ENCODE assay signal across 16 mouse cellular contexts in genomic region chr13:72299660-72300059, GRCm38 (mm10).
A peak's percentile ranks its signal among the peaks of the same experiment; 100 is the strongest.
DNase-seq lines count a peak whose midpoint lies in the region; ATAC-seq and TF ChIP-seq lines count a peak whose summit lies in the region.
"Had no signal": no experiment of that assay in that cellular context is flagged by ENCODE, and none has a peak within 500 bp of the region (broad histone marks: within the 10 kb centered on the region; RNA-seq: fewer than 3 reads in every experiment).

No protein-coding gene starts in this region.

- H3K4me2 ChIP-seq in hindbrain, embryonic 13.5 days: peak overlapping the region; percentile 37; the same call in 1 of the 2 replicates
- H3K4me2 ChIP-seq in hindbrain, embryonic 12.5 days (replicated peaks): no peak overlapping the region
- H3K4me2 ChIP-seq in embryonic facial prominence, embryonic 15.5 days (replicated peaks): no peak overlapping the region
- H3K4me2 ChIP-seq in midbrain, postnatal 0 days (ENCODE audit: low read depth, low read length, poor library complexity, severe bottlenecking): peak overlapping the region; percentile 6; the same call in 1 of the 2 replicates
- H3K4me2 ChIP-seq: forebrain, embryonic 12.5 days had no signal

- no peak overlapping the region for H3K9ac ChIP-seq in hindbrain, embryonic 13.5 days
- H3K9ac ChIP-seq in hindbrain, embryonic 12.5 days: no peak overlapping the region
- H3K9ac ChIP-seq in embryonic facial prominence, embryonic 15.5 days: no peak overlapping the region
- no peak overlapping the region for H3K9ac ChIP-seq in midbrain, postnatal 0 days (replicated peaks; ENCODE audit: low read length, poor library complexity, severe bottlenecking)
- H3K9ac ChIP-seq: forebrain, embryonic 12.5 days had no signal

- peak; percentile 55 for DNase-seq in Muller cell, postnatal 12 days (ENCODE audit: inconsistent ontology term)
- no peak for DNase-seq in midbrain, postnatal 0 days (ENCODE audit: low spot score)
- DNase-seq in layer of hippocampus, adult 2 months (ENCODE audit: low spot score in 2 of 2): no peak
- no peak for DNase-seq in layer of hippocampus, adult 8-10 months (ENCODE audit: low spot score in 2 of 2)
- DNase-seq: B cell, adult 2 months; cerebellum, postnatal 25 days; kidney, adult 2 months; liver; lung, adult 18-20 months; thymus, postnatal 4 days had no signal

- no peaks in the 10 kb centered on the region for H3K36me3 ChIP-seq in hindbrain, embryonic 13.5 days
- H3K36me3 ChIP-seq in hindbrain, embryonic 12.5 days: no peaks in the 10 kb centered on the region
- H3K36me3 ChIP-seq in embryonic facial prominence, embryonic 15.5 days: no peaks in the 10 kb centered on the region
- H3K36me3 ChIP-seq in midbrain, postnatal 0 days (ENCODE audit: insufficient read depth, low read length): no peaks in the 10 kb centered on the region
- H3K36me3 ChIP-seq: forebrain, embryonic 12.5 days had no signal

- no peak for ATAC-seq in hindbrain, embryonic 13.5 days (ENCODE audit: low FRiP score)
- no peak for ATAC-seq in hindbrain, embryonic 12.5 days (ENCODE audit: low FRiP score)
- peak; percentile 54; the same call in 1 of the 2 replicates for ATAC-seq in embryonic facial prominence, embryonic 15.5 days (ENCODE audit: insufficient number of reproducible peaks, low FRiP score, low TSS enrichment, low read depth)
- ATAC-seq in midbrain, postnatal 0 days (ENCODE audit: low FRiP score): no peak
- ATAC-seq in monocyte, adult 5-6 weeks (replicated peaks; ENCODE audit: insufficient number of reproducible peaks, low FRiP score, low TSS enrichment, poor library complexity, severe bottlenecking): no peak

- whole genome bisulfite sequencing in hindbrain, embryonic 13.5 days: 6% methylated on average over 3 of the region's 3 CpGs
- 2% methylated on average over 3 of the region's 3 CpGs for WGBS in hindbrain, embryonic 12.5 days
- 44% methylated on average over 3 of the region's 3 CpGs for WGBS in embryonic facial prominence, embryonic 15.5 days
- WGBS in midbrain, postnatal 0 days: 34% methylated on average over 3 of the region's 3 CpGs

- 0 out of 2 replicates have a peak overlapping the region, but pooled peaks have one; percentile 35 for H3K27ac ChIP-seq in hindbrain, embryonic 13.5 days
- no peak overlapping the region for H3K27ac ChIP-seq in hindbrain, embryonic 12.5 days
- H3K27ac ChIP-seq in embryonic facial prominence, embryonic 15.5 days (replicated peaks): no peak overlapping the region
- H3K27ac ChIP-seq in midbrain, postnatal 0 days (ENCODE audit: low read depth, low read length): peak overlapping the region; percentile 65
- no peak overlapping the region for H3K27ac ChIP-seq in layer of hippocampus, adult 2 months
- H3K27ac ChIP-seq: forebrain, embryonic 12.5 days; macrophage had no signal

- TF ChIP-seq CTCF in midbrain, postnatal 0 days (IDR thresholded peaks at IDR 0.05): no peak
- TF ChIP-seq CTCF in layer of hippocampus, adult 2 months (conservative IDR thresholded peaks at IDR 0.05): no peak

- H3K9me3 ChIP-seq in hindbrain, embryonic 13.5 days: no peaks in the 10 kb centered on the region
- H3K9me3 ChIP-seq in hindbrain, embryonic 12.5 days (replicated peaks): no peaks in the 10 kb centered on the region
- no peaks in the 10 kb centered on the region for H3K9me3 ChIP-seq in embryonic facial prominence, embryonic 15.5 days (replicated peaks)
- no peaks in the 10 kb centered on the region for H3K9me3 ChIP-seq in midbrain, postnatal 0 days (ENCODE audit: low read length)
- H3K9me3 ChIP-seq: forebrain, embryonic 12.5 days had no signal

- H3K4me1 ChIP-seq in hindbrain, embryonic 13.5 days (replicated peaks): peaks cover 55% of the 10 kb centered on the region
- peaks cover 52% of the 10 kb centered on the region for H3K4me1 ChIP-seq in hindbrain, embryonic 12.5 days
- no peaks in the 10 kb centered on the region for H3K4me1 ChIP-seq in embryonic facial prominence, embryonic 15.5 days
- H3K4me1 ChIP-seq in midbrain, postnatal 0 days (ENCODE audit: insufficient read depth, low read length): peaks cover 11% of the 10 kb centered on the region; the same call in 1 of the 2 replicates

- H3K27me3 ChIP-seq in hindbrain, embryonic 13.5 days: peaks cover 57% of the 10 kb centered on the region
- H3K27me3 ChIP-seq in hindbrain, embryonic 12.5 days: peaks cover 42% of the 10 kb centered on the region
- H3K27me3 ChIP-seq in embryonic facial prominence, embryonic 15.5 days: peaks cover 49% of the 10 kb centered on the region
- peaks cover 9% of the 10 kb centered on the region; the same call in 1 of the 2 replicates for H3K27me3 ChIP-seq in midbrain, postnatal 0 days (ENCODE audit: insufficient read depth, low read length)

- no peak overlapping the region for H3K4me3 ChIP-seq in hindbrain, embryonic 13.5 days
- H3K4me3 ChIP-seq in hindbrain, embryonic 12.5 days: no peak overlapping the region
- no peak overlapping the region for H3K4me3 ChIP-seq in embryonic facial prominence, embryonic 15.5 days (replicated peaks)
- no peak overlapping the region for H3K4me3 ChIP-seq in midbrain, postnatal 0 days (ENCODE audit: low read depth, low read length)
- H3K4me3 ChIP-seq in layer of hippocampus, adult 2 months: no peak overlapping the region
- H3K4me3 ChIP-seq: forebrain, embryonic 12.5 days had no signal

Comparison
In these comparisons a context has a peak if more than half of its experiments do, and no peak if none do; other contexts are left out.
1. H3K27ac ChIP-seq: peak in hindbrain, embryonic 13.5 days (single experiment) and midbrain, postnatal 0 days (single experiment); none in hindbrain, embryonic 12.5 days (single experiment), embryonic facial prominence, embryonic 15.5 days (single experiment) and layer of hippocampus, adult 2 months (single experiment).
2. H3K4me2 ChIP-seq: peak in hindbrain, embryonic 13.5 days (single experiment) and midbrain, postnatal 0 days (single experiment); none in hindbrain, embryonic 12.5 days (single experiment) and embryonic facial prominence, embryonic 15.5 days (single experiment).